Mouse (Mus musculus) hindbrain, embryonic 14.5 days (tissue): ENCODE measurements around the gene Gm10337. TPM values are rescaled to one million over a fixed set of nuclear protein-coding genes. Genes with fewer than 3 reads are reported as not detected.
A peak's percentile ranks its signal among the peaks of the same experiment; 100 is the strongest.

Experiments used
- ATAC-seq: fragments of 200-750 bp; cut with Nextera tagmentation; 2 replicates; pipeline ENCODE4 v1.8.0; 2017; ENCODE audit warnings: moderate number of reproducible peaks, mild to moderate bottlenecking, moderate TSS enrichment, moderate library complexity; ENCODE audit not compliant: low FRiP score
- DNase-seq: peaks from one replicate; pipeline ENCODE4 v3.0.0-alpha.2; 2015; ENCODE audit warnings: low spot score
- H3K27ac ChIP-seq: fragments of 300-500 bp; sonication (generic); 2 replicates; pipeline ENCODE4 v1.5.1; 2014; ENCODE audit warnings: mild to moderate bottlenecking, moderate library complexity
- H3K27me3 ChIP-seq: fragments of 300-500 bp; sonication (generic); 2 replicates; pipeline ENCODE4 v1.6.1; 2014; ENCODE audit warnings: mild to moderate bottlenecking, low read length, mixed read lengths; ENCODE audit not compliant: control insufficient read depth, insufficient read depth
- H3K36me3 ChIP-seq: fragments of 300-500 bp; sonication (generic); replicated peaks from 2 replicates; pipeline ENCODE4 v1.6.1; 2014; ENCODE audit not compliant: control insufficient read depth, insufficient read depth
- H3K4me1 ChIP-seq: fragments of 300-500 bp; sonication (generic); replicated peaks from 2 replicates; pipeline ENCODE4 v1.6.1; 2014; ENCODE audit warnings: antibody characterized with exemption, low read length, mixed read lengths; ENCODE audit not compliant: control insufficient read depth, insufficient read depth
- H3K4me2 ChIP-seq: fragments of 300-500 bp; sonication (generic); replicated peaks from 2 replicates; pipeline ENCODE4 v1.6.1; 2014; ENCODE audit warnings: mild to moderate bottlenecking, moderate library complexity
- H3K4me3 ChIP-seq: fragments of 300-500 bp; sonication (generic); replicated peaks from 2 replicates; pipeline ENCODE4 v1.5.1; 2014; ENCODE audit warnings: mild to moderate bottlenecking, low read length
- H3K9ac ChIP-seq: fragments of 300-500 bp; sonication (generic); 2 replicates; pipeline ENCODE4 v1.6.1; 2014
- H3K9me3 ChIP-seq: fragments of 300-500 bp; sonication (generic); 2 replicates; pipeline ENCODE4 v1.6.1; 2016; ENCODE audit warnings: low read length; ENCODE audit not compliant: control insufficient read depth
- WGBS: fragments of 180-500 bp; shearing (Covaris S2); extraction: QIAGEN DNeasy Blood & Tissue Kit; methylation state at CpG from one replicate; pipeline ENCODE4 v1.1.7; 2014; 5-methylcytosine and 5-hydroxymethylcytosine counted together
- polyA plus RNA-seq: library from polyadenylated mRNA; unstranded; fragments of >200 nt; fragmentation: Nextera tagmentation; extraction: Ambion mirVana; gene quantifications from 2 replicates; pipeline ENCODE4 v1.2.1, GENCODE M21; 2014

Gm10337 gene
- polyA plus RNA-seq, 1 experiment from 2014 or later = 9.6 TPM

DNA sequence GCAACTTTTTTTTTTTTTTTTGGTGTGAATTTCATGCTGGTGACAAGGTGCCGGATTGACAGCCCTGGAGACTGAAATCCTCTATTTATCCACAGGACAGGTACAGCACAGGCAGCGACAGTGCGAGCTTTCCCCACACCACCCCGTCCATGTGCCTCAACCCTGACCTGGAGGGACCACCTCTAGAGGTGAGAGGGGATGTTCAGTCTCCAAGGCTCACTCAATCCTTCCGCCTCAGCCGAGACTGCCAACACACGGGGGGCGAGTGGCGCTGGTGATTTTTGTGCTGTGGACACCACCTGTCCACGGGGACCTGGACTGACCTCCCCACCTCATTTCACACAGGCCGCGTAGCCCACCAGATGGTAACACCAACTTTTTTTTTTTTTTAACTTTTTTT, 17.7 kb upstream of the Gm10337 start:
- Histone ChIP-seq H3K4me3 (no peak overlapping the region), H3K27me3 (no peaks in the 10 kb centered on the region), H3K36me3 (peaks cover 94% of the 10 kb centered on the region), H3K4me1 (no peaks in the 10 kb centered on the region), H3K4me2 (no peak overlapping the region), H3K9ac (no peak overlapping the region), H3K9me3 (no peaks in the 10 kb centered on the region), H3K27ac (no peak overlapping the region)
- DNase-seq (no peak), ATAC-seq (no peak)
- 92% methylated on average over 12 of the region's 12 CpGs for WGBS

GRCm38 (mm10) chr15:102487664-102488063, 15.9 kb upstream of the Gm10337 start:
- Histone ChIP-seq H3K27ac (no peak overlapping the region), H3K4me3 (no peak overlapping the region)
- 81% methylated on average over 1 of the region's 1 CpGs for WGBS

GRCm38 (mm10) chr15:102498322-102498721, 5.2 kb upstream of the Gm10337 start:
- ATAC-seq = no peak
- Histone ChIP-seq H3K4me3 (no peak overlapping the region), H3K4me2 (no peak overlapping the region), H3K36me3 (peaks cover 99% of the 10 kb centered on the region), H3K27me3 (no peaks in the 10 kb centered on the region), H3K9me3 (no peaks in the 10 kb centered on the region), H3K4me1 (no peaks in the 10 kb centered on the region), H3K27ac (no peak overlapping the region), H3K9ac (no peak overlapping the region)
- 91% methylated on average over 3 of the region's 3 CpGs for WGBS
- no peak for DNase-seq

More at GRCm38 (mm10) chr15:102487664-102488063, 15.9 kb upstream of the Gm10337 start:
- DNase-seq (no peak), ATAC-seq (no peak)
- no peaks in the 10 kb centered on the region for H3K4me1 ChIP-seq
- no peak overlapping the region for H3K9ac ChIP-seq
- H3K27me3 ChIP-seq = no peaks in the 10 kb centered on the region
- peaks cover 92% of the 10 kb centered on the region for H3K36me3 ChIP-seq
- H3K4me2 ChIP-seq = no peak overlapping the region
- no peaks in the 10 kb centered on the region for H3K9me3 ChIP-seq

GRCm38 (mm10) chr15:102499370-102499769, 4.2 kb upstream of the Gm10337 start:
- H3K4me3 ChIP-seq = no peak overlapping the region
- no peak for DNase-seq
- no peaks in the 10 kb centered on the region for H3K27me3 ChIP-seq
- ATAC-seq = no peak
- H3K9ac ChIP-seq = no peak overlapping the region
- no peak overlapping the region for H3K4me2 ChIP-seq
- no peak overlapping the region for H3K27ac ChIP-seq
- WGBS = 69% methylated on average over 3 of the region's 3 CpGs
- H3K9me3 ChIP-seq = no peaks in the 10 kb centered on the region
- no peaks in the 10 kb centered on the region for H3K4me1 ChIP-seq
- peaks cover 99% of the 10 kb centered on the region for H3K36me3 ChIP-seq

- DNase-seq = no peak
- no peak overlapping the region for H3K4me3 ChIP-seq
- no peak for ATAC-seq
- H3K9ac ChIP-seq = no peak overlapping the region
- peaks cover 99% of the 10 kb centered on the region for H3K36me3 ChIP-seq
- H3K4me2 ChIP-seq = no peak overlapping the region
- H3K9me3 ChIP-seq = no peaks in the 10 kb centered on the region
- WGBS = 91% methylated on average over 6 of the region's 6 CpGs
- H3K27ac ChIP-seq = no peak overlapping the region
- H3K27me3 ChIP-seq = no peaks in the 10 kb centered on the region
- no peaks in the 10 kb centered on the region for H3K4me1 ChIP-seq
Observed at GRCm38 (mm10) chr15:102499851-102500250, 3.7 kb upstream of the Gm10337 start.

GRCm38 (mm10) chr15:102500479-102500878, 3.0 kb upstream of the Gm10337 start:
- Histone ChIP-seq H3K27me3 (no peaks in the 10 kb centered on the region), H3K4me2 (no peak overlapping the region), H3K4me3 (no peak overlapping the region), H3K4me1 (no peaks in the 10 kb centered on the region), H3K36me3 (peaks cover 99% of the 10 kb centered on the region), H3K27ac (no peak overlapping the region), H3K9ac (no peak overlapping the region), H3K9me3 (no peaks in the 10 kb centered on the region)
- DNase-seq (no peak), ATAC-seq (no peak)
- WGBS = 95% methylated on average over 5 of the region's 5 CpGs

DNA sequence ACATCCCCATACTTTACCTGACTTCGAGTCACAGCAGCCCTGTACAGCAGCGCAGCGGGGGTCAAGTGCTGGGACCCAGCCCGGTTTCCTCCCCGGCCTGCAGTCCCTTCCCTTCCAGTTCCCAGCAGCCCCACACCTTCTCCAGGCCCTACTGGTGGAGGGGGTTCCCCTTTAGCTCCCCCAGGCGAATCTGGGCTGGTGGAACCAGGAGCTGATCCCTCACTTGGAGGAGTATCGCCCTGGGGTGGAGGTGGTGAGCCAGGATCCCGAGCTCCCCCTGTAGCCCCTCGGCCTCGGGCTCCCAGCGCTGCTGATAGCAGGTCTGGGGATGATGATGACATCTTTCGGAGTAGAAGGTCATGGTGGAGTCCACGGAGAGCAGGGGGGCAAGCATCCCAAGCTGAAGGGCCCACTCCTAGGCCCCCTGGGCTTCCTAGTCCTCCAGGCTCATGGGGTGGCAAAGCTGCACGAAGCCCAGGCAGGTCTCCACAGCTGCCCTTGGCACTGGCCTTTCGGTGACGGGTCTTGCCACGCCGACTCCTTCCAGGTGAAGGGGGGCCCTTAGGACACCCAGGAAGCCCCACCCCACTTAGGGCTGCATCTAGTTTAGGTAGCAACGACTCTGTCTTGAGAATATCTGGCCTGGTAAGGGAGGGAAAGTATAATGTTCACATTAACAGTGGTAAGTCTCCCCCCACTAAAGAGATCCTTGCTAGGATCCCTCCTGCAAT, 2.3 kb upstream of the Gm10337 start:
- ATAC-seq = 0 out of 2 replicates have a peak, but pooled peaks have one; percentile 6
- Histone ChIP-seq H3K9me3 (no peaks in the 10 kb centered on the region), H3K4me3 (no peak overlapping the region), H3K27me3 (no peaks in the 10 kb centered on the region), H3K36me3 (peaks cover 99% of the 10 kb centered on the region), H3K4me2 (no peak overlapping the region), H3K9ac (no peak overlapping the region), H3K27ac (no peak overlapping the region), H3K4me1 (no peaks in the 10 kb centered on the region)
- DNase-seq = no peak
- 88% methylated on average over 19 of the region's 19 CpGs for WGBS

- Histone ChIP-seq H3K9ac (no peak overlapping the region), H3K4me3 (no peak overlapping the region), H3K4me1 (no peaks in the 10 kb centered on the region), H3K36me3 (peaks cover 96% of the 10 kb centered on the region), H3K9me3 (no peaks in the 10 kb centered on the region), H3K27ac (no peak overlapping the region), H3K4me2 (no peak overlapping the region), H3K27me3 (no peaks in the 10 kb centered on the region)
- DNase-seq (no peak), ATAC-seq (no peak)
- WGBS = 82% methylated on average over 9 of the region's 9 CpGs
Observed at GRCm38 (mm10) chr15:102502254-102502840, 1.2 kb upstream of the Gm10337 start.

GRCm38 (mm10) chr15:102503924-102504782, 631 bp downstream of the Gm10337 start:
- DNase-seq (no peak), ATAC-seq (no peak)
- Histone ChIP-seq H3K4me1 (peaks cover 4% of the 10 kb centered on the region; the same call in 1 of the 2 replicates), H3K9me3 (no peaks in the 10 kb centered on the region), H3K27me3 (no peaks in the 10 kb centered on the region), H3K4me2 (no peak overlapping the region), H3K36me3 (peaks cover 95% of the 10 kb centered on the region), H3K9ac (no peak overlapping the region), H3K27ac (no peak overlapping the region), H3K4me3 (no peak overlapping the region)
- WGBS = 84% methylated on average over 9 of the region's 9 CpGs
